Mouse (Mus musculus): ENCODE data around the gene Prrc2b. TPM values are rescaled to one million over a fixed set of nuclear protein-coding genes. Genes with fewer than 3 reads are reported as not detected.

Prrc2b gene
- polyA plus RNA-seq, 1 experiment from 2014 or later: 51.7 TPM

GRCm38 (mm10) chr2:32165040-32165800 is 14.3 kb downstream of the Prrc2b start:
- H3K36me3 ChIP-seq: peaks cover 3% of the 10 kb centered on the region; the same call in 1 of the 2 replicates
- H3K27ac ChIP-seq: no peak overlapping the region
- no peak overlapping the region for H3K9ac ChIP-seq
- H3K4me1 ChIP-seq: peaks cover 70% of the 10 kb centered on the region
- ATAC-seq (ENCODE audit: borderline replicate concordance, extremely low read depth, low FRiP score, low TSS enrichment): no peak
- H3K9me3 ChIP-seq: no peaks in the 10 kb centered on the region
- 82% methylated on average over 11 of the region's 11 CpGs for WGBS
- no peaks in the 10 kb centered on the region for H3K27me3 ChIP-seq
- H3K4me3 ChIP-seq: no peak overlapping the region
- no peak overlapping the region for H3K4me2 ChIP-seq

- no peaks in the 10 kb centered on the region for H3K36me3 ChIP-seq
- H3K27me3 ChIP-seq: no peaks in the 10 kb centered on the region
- no peak for ATAC-seq (ENCODE audit: borderline replicate concordance, extremely low read depth, low FRiP score, low TSS enrichment)
- no peak overlapping the region for H3K4me3 ChIP-seq
- H3K4me2 ChIP-seq: peak overlapping the region; percentile 30; the same call in 1 of the 2 replicates
- H3K4me1 ChIP-seq: peaks cover 72% of the 10 kb centered on the region
- no peak overlapping the region for H3K9ac ChIP-seq
- WGBS: 9% methylated on average over 10 of the region's 10 CpGs
- peak overlapping the region; percentile 77 for H3K27ac ChIP-seq
- no peaks in the 10 kb centered on the region for H3K9me3 ChIP-seq
Observed at GRCm38 (mm10) chr2:32166581-32166980, 15.7 kb downstream of the Prrc2b start.

DNA sequence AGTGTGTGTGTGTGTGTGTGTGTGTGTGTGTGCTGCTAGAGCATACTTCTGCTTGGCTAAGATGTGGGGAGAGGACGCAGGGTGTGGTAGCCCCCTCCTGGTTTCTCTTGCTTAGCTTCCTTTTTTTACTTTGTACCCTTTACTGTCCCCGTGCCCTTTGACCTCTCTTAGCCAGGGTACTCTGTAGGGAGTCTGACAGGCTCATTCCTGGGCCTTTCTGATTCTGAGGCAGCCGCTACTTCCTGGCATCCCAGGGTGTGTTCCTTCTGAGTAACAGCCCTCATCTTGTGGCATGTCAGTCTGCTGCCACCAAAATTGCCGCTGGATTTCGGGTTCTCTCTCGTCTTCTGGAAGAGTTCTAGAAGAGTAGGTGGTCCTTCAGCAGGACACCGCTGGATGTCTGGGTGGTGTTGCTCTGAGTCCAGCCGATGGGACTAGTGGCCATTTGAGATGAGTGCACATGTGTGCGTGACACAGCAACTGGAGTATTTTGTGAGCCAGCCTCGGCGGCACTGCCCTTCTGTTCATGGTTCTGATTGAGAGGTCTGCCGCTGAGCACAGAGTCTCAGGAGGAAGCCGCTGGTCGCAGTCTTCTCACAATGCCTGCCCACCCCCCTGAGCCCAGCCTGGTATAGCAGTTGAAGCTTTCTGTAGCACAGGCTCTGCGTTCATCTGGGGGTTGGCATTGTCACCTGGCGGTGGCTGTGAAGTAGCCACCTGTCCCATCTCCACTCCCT is 16.3 kb downstream of the Prrc2b start:
- Histone ChIP-seq H3K4me2 (peak overlapping the region; percentile 30), H3K9ac (no peak overlapping the region), H3K27me3 (no peaks in the 10 kb centered on the region), H3K27ac (peak overlapping the region; percentile 77), H3K36me3 (no peaks in the 10 kb centered on the region), H3K9me3 (no peaks in the 10 kb centered on the region), H3K4me1 (peaks cover 78% of the 10 kb centered on the region), H3K4me3 (0 out of 2 replicates have a peak overlapping the region, but pooled peaks have one; percentile 2)
- 10% methylated on average over 16 of the region's 16 CpGs for WGBS
- ATAC-seq (ENCODE audit: borderline replicate concordance, extremely low read depth, low FRiP score, low TSS enrichment): peak; percentile 28; the same call in 1 of the 2 replicates

DNA sequence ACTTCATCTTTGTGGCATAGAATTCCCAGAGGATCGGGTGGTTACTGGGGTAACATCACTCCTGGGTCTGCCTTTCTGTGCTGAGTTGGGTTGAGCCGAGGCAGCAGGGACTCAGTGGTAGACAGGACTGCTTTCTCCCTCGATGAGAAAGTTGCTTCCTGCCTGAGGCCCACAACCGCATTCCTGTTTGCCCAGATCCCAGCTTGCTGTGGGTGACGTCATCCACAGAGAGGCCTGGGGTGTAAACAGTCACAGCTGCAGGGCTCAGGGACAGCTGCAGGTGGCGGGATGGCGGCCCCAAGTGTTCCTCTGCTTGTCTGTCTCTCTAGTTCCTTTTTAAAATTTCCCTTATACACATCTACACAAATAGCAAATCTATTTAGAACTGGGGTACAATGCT is 16.9 kb downstream of the Prrc2b start:
- Histone ChIP-seq H3K27ac (peak overlapping the region; percentile 77), H3K9ac (no peak overlapping the region), H3K36me3 (no peaks in the 10 kb centered on the region), H3K4me2 (peak overlapping the region; percentile 30), H3K4me3 (0 out of 2 replicates have a peak overlapping the region, but pooled peaks have one; percentile 2), H3K27me3 (no peaks in the 10 kb centered on the region), H3K9me3 (no peaks in the 10 kb centered on the region), H3K4me1 (peaks cover 81% of the 10 kb centered on the region)
- ATAC-seq (ENCODE audit: borderline replicate concordance, extremely low read depth, low FRiP score, low TSS enrichment): peak; percentile 52; the same call in 1 of the 2 replicates
- 7% methylated on average over 7 of the region's 7 CpGs for WGBS

DNA sequence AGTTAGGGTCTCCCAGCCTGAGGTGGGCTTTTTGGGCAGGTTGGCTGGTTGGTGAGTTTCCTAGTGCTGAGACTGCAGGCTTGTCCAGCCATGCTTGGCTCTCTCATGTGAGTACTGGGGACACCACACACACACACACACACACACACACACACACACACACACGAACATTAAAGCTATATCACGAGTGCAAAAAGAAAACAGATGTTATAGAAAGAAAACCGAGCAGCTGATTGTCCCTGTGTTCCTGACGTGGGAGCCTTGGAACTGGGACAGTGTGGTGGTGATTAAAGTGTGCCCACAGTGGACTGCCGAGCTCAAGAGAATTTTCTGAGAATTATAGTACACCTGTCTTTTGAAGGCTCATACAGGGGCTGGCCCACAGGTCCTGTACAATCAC is 18.4 kb downstream of the Prrc2b start:
- Histone ChIP-seq H3K9ac (no peak overlapping the region), H3K4me1 (peaks cover 79% of the 10 kb centered on the region), H3K4me2 (no peak overlapping the region), H3K36me3 (no peaks in the 10 kb centered on the region), H3K27ac (no peak overlapping the region), H3K9me3 (no peaks in the 10 kb centered on the region), H3K4me3 (no peak overlapping the region), H3K27me3 (no peaks in the 10 kb centered on the region)
- 52% methylated on average over 5 of the region's 5 CpGs for WGBS
- no peak for ATAC-seq (ENCODE audit: borderline replicate concordance, extremely low read depth, low FRiP score, low TSS enrichment)

GRCm38 (mm10) chr2:32170010-32170409 is 19.1 kb downstream of the Prrc2b start:
- Histone ChIP-seq H3K4me2 (no peak overlapping the region), H3K9me3 (no peaks in the 10 kb centered on the region), H3K36me3 (no peaks in the 10 kb centered on the region), H3K9ac (no peak overlapping the region), H3K4me3 (no peak overlapping the region), H3K4me1 (peaks cover 79% of the 10 kb centered on the region), H3K27ac (0 out of 2 replicates have a peak overlapping the region, but pooled peaks have one; percentile 11), H3K27me3 (no peaks in the 10 kb centered on the region)
- ATAC-seq (ENCODE audit: borderline replicate concordance, extremely low read depth, low FRiP score, low TSS enrichment): no peak
- WGBS: 75% methylated on average over 8 of the region's 8 CpGs

- Histone ChIP-seq H3K4me2 (no peak overlapping the region), H3K4me1 (peaks cover 78% of the 10 kb centered on the region), H3K9me3 (no peaks in the 10 kb centered on the region), H3K4me3 (no peak overlapping the region), H3K9ac (no peak overlapping the region), H3K36me3 (no peaks in the 10 kb centered on the region), H3K27ac (no peak overlapping the region), H3K27me3 (no peaks in the 10 kb centered on the region)
- WGBS: 69% methylated on average over 14 of the region's 14 CpGs
- no peak for ATAC-seq (ENCODE audit: borderline replicate concordance, extremely low read depth, low FRiP score, low TSS enrichment)
Observed at GRCm38 (mm10) chr2:32171658-32172433, 21.0 kb downstream of the Prrc2b start.

DNA sequence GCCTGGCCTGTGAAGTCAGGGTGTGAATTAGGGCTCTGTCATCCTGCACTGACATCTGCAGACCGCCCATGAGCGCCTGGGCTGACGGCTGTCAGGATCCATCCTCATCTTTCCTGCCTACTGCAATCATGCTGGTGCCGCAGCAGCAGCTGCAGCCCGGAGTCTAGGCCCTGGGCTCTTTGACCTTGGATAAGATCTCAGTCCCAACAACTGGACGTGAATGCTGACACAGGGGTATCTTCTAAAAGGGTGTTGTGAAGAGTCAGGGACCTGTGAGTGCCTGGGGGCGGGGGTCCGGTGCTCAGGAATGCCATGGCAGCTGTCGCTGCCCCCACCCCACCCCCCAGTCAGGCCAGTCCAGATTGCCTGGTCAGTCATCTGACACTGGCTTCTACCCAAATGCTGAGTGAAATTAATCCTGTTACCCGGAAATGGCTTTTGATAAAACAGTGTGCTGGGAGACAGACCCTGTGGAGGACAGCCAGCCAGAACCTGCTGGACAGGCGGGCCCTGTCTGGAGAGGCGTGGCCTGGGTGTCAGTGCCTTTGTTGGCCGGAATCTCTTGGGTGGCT is 23.4 kb downstream of the Prrc2b start:
- no peak overlapping the region for H3K4me3 ChIP-seq
- H3K9ac ChIP-seq: 0 out of 2 replicates have a peak overlapping the region, but pooled peaks have one; percentile 15
- H3K27me3 ChIP-seq: no peaks in the 10 kb centered on the region
- peak overlapping the region; percentile 45 for H3K4me2 ChIP-seq
- H3K36me3 ChIP-seq: no peaks in the 10 kb centered on the region
- ATAC-seq (ENCODE audit: borderline replicate concordance, extremely low read depth, low FRiP score, low TSS enrichment): peak; percentile 90
- peak overlapping the region; percentile 83 for H3K27ac ChIP-seq
- peaks cover 78% of the 10 kb centered on the region for H3K4me1 ChIP-seq
- 4% methylated on average over 13 of the region's 13 CpGs for WGBS
- no peaks in the 10 kb centered on the region for H3K9me3 ChIP-seq

DNA sequence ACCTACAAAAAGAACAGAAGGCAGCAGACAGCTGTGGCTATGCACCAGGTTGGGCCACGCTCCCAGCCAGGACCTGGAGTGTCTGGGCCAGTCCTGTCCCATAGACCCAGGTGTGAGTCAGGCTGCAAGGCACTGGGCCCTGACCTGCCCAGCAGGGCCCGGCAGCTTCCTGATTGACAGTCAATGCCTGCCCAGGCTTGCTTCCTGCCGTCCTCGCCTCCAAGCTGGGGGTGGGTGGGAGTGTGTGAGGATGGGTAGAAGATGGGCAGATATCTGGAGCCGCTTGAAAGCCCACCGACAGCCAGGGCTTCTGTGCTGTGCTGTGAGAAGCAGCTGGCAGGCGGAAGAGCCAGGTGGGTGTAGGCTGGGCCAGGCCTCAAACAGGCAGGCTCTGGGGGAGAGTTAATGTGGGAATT is 24.2 kb downstream of the Prrc2b start:
- no peaks in the 10 kb centered on the region for H3K27me3 ChIP-seq
- H3K4me1 ChIP-seq: peaks cover 78% of the 10 kb centered on the region
- H3K9ac ChIP-seq: peak overlapping the region; percentile 15
- WGBS: 26% methylated on average over 7 of the region's 7 CpGs
- H3K9me3 ChIP-seq: no peaks in the 10 kb centered on the region
- peak overlapping the region; percentile 45 for H3K4me2 ChIP-seq
- no peaks in the 10 kb centered on the region for H3K36me3 ChIP-seq
- no peak overlapping the region; the same call in 1 of the 2 replicates for H3K4me3 ChIP-seq
- ATAC-seq (ENCODE audit: borderline replicate concordance, extremely low read depth, low FRiP score, low TSS enrichment): peak; percentile 9; the same call in 1 of the 2 replicates
- peak overlapping the region; percentile 83 for H3K27ac ChIP-seq

GRCm38 (mm10) chr2:32175508-32175907 is 24.6 kb downstream of the Prrc2b start:
- H3K27me3 ChIP-seq: no peaks in the 10 kb centered on the region
- peaks cover 78% of the 10 kb centered on the region for H3K4me1 ChIP-seq
- H3K27ac ChIP-seq: peak overlapping the region; percentile 83
- H3K4me2 ChIP-seq: peak overlapping the region; percentile 45; the same call in 1 of the 2 replicates
- 93% methylated on average over 6 of the region's 6 CpGs for WGBS
- no peak for ATAC-seq (ENCODE audit: borderline replicate concordance, extremely low read depth, low FRiP score, low TSS enrichment)
- H3K4me3 ChIP-seq: no peak overlapping the region
- peak overlapping the region; percentile 15; the same call in 1 of the 2 replicates for H3K9ac ChIP-seq
- no peaks in the 10 kb centered on the region for H3K9me3 ChIP-seq
- H3K36me3 ChIP-seq: no peaks in the 10 kb centered on the region

- H3K4me3 ChIP-seq: no peak overlapping the region
- no peaks in the 10 kb centered on the region for H3K9me3 ChIP-seq
- no peak overlapping the region for H3K4me2 ChIP-seq
- no peak overlapping the region for H3K9ac ChIP-seq
- no peak overlapping the region for H3K27ac ChIP-seq
- no peaks in the 10 kb centered on the region for H3K27me3 ChIP-seq
- no peak for ATAC-seq (ENCODE audit: borderline replicate concordance, extremely low read depth, low FRiP score, low TSS enrichment)
- no peaks in the 10 kb centered on the region for H3K36me3 ChIP-seq
- peaks cover 85% of the 10 kb centered on the region for H3K4me1 ChIP-seq
- WGBS: 36% methylated on average over 3 of the region's 3 CpGs
Observed at GRCm38 (mm10) chr2:32176848-32177247, 26.0 kb downstream of the Prrc2b start.

Measured in lung, embryonic 15.5 days (tissue).